Mouse (Mus musculus): Measurements from ENCODE around the gene Abca17. TPM values are rescaled to one million over a fixed set of nuclear protein-coding genes. Genes with fewer than 3 reads are reported as not detected.
A peak's percentile ranks its signal among the peaks of the same experiment; 100 is the strongest.

The Abca17 gene
- polyA plus RNA-seq, 1 experiment = 0.12 TPM

DNA sequence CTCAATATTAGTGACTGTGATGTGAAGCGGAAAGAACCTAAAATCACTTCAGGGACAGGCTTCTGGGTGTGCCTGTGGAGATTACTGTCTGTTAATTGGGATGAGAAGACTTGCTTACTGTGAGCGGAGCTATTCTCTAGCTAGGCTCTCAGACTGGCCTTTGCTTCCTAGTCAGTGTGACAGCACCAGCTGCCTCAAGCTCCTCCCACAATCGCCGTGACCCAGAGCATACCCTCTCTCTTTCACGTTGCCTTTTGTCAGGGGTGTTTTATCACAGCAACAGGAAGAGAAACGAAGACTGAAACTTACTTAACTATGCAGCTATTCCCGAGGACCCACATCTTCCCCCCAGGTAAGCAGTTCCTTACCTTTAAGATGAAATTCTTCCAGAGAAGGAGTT lies 4.0 kb downstream of the Abca17 start:
- no peak for DNase-seq (ENCODE audit: low spot score)

DNA sequence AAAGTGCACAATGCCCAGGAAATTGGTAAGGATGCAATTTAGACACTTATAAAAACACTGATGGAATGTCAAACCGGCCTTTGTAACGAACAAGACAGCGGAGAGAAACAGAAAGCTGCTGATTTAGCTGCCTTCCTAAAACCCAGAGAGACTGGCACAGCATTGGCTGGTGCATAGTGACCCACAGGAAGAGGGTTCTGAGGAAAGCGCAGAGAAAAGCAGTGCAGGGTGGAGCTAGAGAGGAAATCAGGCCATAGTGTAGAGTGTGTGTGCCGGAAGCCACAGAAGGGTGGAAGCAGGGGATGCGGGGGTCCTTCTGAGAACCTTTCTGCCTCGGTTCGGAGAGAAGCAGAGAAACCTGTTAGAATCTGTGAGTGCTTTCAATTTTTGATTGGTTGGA lies 6.2 kb downstream of the Abca17 start:
- DNase-seq (ENCODE audit: low spot score) = no peak

DNA sequence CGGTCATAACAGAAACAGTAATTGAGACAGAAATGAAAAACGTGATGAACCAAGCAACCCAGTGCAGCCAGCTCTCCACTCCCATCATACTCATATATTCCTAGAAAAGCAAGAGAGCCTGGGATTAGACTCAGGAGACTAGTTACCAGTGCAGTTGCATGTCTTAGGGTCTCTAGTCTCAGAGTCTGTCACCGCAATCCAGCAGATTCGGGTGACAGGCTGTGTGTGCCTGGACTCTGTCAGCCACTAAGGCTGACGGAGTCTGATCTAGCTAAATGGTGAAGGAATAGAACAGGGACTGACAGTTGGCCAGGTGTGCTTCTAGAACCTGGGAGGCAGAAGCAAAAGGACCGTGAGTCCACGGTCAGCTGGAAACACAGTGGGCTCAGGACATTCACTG lies 23.2 kb downstream of the Abca17 start:
- no peak for DNase-seq (ENCODE audit: low spot score)

DNA sequence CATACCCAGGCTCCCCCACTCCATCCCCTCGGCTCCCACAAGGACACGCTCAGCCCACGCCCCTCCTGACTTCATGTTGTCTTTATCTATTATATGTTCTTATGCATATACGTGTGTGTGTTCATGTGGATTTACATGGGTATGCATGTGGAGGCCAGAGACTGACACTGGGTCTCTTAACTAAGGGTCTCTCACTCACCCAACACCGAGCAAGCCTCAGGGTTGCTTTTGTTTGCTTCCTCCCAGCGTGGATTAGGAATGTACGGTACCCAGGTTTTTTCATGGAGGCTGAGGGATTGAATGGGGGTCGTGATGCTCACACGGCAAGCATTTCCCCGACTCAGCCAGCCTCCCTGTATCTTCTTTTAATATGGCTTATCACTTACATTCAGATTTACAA lies 25.8 kb downstream of the Abca17 start:
- DNase-seq (ENCODE audit: low spot score) = no peak

DNA sequence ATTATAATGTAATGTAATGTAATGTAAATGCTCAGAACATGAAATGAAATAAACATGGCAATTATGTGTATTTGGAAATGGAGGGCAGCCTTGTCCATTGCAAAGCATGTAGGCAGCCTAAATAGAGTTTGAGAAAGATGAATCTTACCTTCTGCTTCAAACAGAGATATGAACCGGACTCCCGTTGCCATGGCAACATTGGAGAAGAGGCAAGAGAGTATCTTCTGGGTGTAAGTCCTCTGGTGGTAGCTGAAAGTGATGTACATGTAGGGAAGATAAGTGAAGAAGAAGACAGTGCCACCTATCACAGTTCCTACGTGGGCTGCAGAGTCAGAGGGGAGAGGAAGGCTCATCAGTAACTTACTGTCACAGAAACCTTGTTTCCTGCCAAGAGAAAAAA lies 30.0 kb downstream of the Abca17 start:
- DNase-seq (ENCODE audit: low spot score) = no peak

- no peak for DNase-seq (ENCODE audit: low spot score)
These were observed 43.4 kb downstream of the Abca17 start for GRCm38 (mm10) chr17:24307500-24307899.

DNA sequence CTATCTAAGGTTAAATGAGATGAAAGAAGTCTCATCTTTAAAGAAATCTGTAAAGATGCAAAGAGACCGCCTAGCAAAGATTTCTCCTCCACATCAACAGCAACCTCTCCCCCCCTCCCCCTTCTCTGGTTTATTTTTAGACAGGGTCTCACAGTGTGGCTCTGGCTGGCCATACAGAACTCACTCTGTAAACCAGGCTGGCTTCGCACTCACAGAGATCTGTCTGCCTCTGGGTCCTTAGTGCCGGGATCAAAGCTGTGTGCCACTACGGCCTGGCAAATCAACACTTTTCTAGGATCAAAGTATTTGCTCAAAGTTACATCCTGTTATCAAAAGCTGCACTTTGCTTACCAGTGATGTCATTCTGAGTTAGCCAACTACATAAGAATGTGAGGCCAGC lies 50.2 kb downstream of the Abca17 start:
- no peak for DNase-seq (ENCODE audit: low spot score)

- no peak for DNase-seq (ENCODE audit: low spot score)
These were observed 61.5 kb downstream of the Abca17 start for GRCm38 (mm10) chr17:24289338-24289737.

DNA sequence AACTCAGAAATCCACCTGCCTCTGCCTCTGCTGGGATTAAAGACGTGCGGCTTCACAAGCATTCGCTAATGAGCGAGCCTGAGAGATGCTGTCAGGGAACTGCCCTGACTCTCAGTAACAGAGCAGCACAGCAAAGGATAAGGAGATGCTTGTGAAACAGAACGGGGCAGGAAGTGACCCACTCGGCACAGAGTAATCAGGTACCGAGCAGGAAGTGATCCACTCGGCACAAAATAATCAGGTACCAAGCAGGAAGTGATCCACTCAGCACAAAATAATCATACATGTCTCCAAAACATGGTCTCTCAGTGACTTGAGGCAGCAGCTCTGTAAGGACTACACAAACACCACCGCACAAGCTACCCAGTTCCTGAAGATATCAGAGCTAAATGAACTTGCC lies 62.4 kb downstream of the Abca17 start:
- no peak for DNase-seq (ENCODE audit: low spot score)

GRCm38 (mm10) chr17:24285680-24286079 lies 65.2 kb downstream of the Abca17 start:
- no peak for DNase-seq (ENCODE audit: low spot score)

DNA sequence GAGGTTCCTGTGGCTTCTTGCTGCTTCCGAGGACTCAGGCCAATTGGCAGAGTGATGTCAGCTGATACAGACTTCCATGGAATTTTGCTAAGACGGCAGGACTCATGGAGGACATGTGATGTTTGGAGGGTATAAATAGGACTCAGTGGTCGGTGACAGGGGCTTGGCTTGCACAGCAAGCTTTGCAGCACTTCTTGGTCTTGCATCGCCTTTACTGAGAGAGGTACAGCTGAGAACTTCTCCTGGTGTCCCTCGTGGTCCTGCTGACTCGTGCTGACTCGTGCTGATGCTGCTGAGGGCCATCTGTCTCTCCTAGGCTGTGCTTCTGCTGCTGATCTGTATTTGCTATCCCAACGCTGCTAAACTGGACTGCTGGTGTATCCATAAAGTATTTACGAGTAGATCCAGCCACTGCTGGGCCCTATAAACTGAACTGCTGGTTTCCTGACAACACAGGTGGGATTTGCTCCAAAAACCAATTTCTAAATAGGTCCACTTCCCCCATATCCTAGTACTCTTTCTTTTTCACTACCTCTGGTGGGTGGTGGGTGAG lies 67.5 kb downstream of the Abca17 start:
- DNase-seq (ENCODE audit: low spot score) = no peak

GRCm38 (mm10) chr17:24282637-24283036 lies 68.2 kb downstream of the Abca17 start:
- DNase-seq (ENCODE audit: low spot score) = no peak

GRCm38 (mm10) chr17:24279907-24280306 lies 71.0 kb downstream of the Abca17 start:
- no peak for DNase-seq (ENCODE audit: low spot score)

GRCm38 (mm10) chr17:24267133-24267532 lies 83.7 kb downstream of the Abca17 start:
- no peak for DNase-seq (ENCODE audit: low spot score)

DNA sequence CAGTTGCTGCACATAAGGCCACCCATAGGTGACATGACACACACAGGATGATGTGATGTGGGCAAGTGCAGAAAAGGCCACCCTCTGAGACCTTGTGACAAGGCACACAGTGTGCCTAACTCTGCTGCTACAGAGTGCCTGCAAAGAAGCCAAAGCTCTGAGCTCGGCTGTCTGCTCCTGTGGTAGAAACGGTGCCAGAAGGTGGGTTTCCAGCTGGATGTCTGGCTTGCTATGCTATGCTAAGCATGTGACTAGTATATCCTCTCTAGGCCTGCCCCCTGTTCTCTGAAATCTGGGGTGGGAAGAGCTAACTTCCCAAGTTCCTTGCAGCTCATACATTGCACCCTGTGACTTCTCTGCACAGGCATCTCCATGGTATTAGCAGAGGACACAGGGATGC lies 86.1 kb downstream of the Abca17 start:
- no peak for DNase-seq (ENCODE audit: low spot score)

- DNase-seq (ENCODE audit: low spot score) = no peak
These were observed 90.4 kb downstream of the Abca17 start for GRCm38 (mm10) chr17:24260516-24260915.

DNA sequence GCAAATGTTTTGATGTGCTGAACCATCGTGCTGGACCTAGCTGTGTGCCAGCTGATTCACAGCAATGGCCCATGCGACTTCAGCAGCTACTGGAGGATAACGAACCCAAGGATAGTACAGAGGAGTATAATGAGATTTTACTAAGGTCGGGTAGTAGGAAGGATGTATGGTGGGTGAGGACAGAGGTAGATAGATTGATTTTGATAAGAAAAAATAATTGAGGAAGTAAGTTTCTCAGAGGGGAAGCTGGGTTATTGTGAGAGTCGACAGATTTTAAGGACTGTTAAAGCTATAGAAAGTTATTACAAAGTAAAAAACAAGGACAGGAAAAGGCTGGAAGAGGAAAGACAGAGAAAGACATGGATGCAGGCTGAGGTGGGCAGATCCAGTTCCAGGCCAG lies 91.2 kb downstream of the Abca17 start:
- no peak for DNase-seq (ENCODE audit: low spot score)

GRCm38 (mm10) chr17:24258981-24259380 lies 91.9 kb downstream of the Abca17 start:
- DNase-seq (ENCODE audit: low spot score) = no peak

DNA sequence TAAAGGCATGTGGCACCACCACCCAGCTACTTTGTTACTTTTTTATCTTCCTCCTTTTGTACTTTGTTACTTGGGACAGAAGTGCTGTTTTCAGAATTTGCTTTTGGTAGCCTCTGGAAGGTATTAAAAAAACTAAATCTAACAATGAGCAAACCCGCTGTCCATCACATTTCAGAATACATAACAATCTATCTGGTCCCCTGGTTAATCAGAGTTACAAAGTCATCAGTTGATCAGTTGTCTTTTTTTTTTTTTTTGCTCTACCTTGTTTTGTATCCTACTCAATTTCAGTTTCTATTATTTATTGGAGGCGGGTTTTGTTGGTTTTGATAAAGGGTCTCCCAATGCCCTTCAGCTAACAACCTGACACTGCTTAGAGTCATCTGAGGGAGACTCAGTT lies 98.5 kb downstream of the Abca17 start:
- no peak for DNase-seq (ENCODE audit: low spot score)

GRCm38 (mm10) chr17:24251320-24252069 lies 99.4 kb downstream of the Abca17 start, which contains the start of gene Ccnf:
Gene Ccnf, minus strand, starts transcription at chr17:24251484.
- peak; percentile 84 for DNase-seq (ENCODE audit: low spot score)

- no peak for DNase-seq (ENCODE audit: low spot score)
These were observed 99.9 kb downstream of the Abca17 start for GRCm38 (mm10) chr17:24250988-24251319.

- DNase-seq (ENCODE audit: low spot score) = no peak
These were observed 102.2 kb downstream of the Abca17 start for GRCm38 (mm10) chr17:24248641-24249040.

DNA sequence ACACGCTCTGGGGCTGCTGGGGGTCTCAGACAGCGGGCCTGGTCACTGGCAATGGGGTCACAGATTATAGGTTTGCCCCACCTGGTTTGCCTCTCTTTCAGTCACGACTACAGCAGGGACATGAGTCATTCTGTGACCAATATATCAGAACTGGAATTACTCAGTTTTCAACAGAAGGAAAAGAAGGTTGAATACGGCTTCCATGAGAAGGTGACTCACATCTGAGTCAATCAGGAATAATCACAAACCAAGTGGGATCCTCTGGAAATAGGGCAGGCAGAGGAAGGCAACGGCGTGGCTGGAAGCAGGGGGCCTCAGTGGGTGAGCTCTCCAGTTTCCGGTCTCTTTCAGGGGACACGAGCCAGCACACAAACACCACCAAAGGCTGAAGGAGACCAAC lies 106.8 kb downstream of the Abca17 start:
- no peak for DNase-seq (ENCODE audit: low spot score)

Data from urinary bladder, adult 2 months (tissue).